Mouse (Mus musculus): Measurements from ENCODE around the gene Upf1. TPM values are rescaled to one million over a fixed set of nuclear protein-coding genes. Genes with fewer than 3 reads are reported as not detected.

The Upf1 gene
- polyA plus RNA-seq, 1 experiment from 2014 or later = 24.2 TPM

- Histone ChIP-seq H3K27ac (ENCODE audit: low read depth, low read length) (no peak overlapping the region), H3K4me3 (ENCODE audit: low read length) (no peak overlapping the region), H3K4me2 (replicated peaks; ENCODE audit: low read depth, low read length) (no peak overlapping the region), H3K27me3 (ENCODE audit: control insufficient read depth, insufficient read depth, low read length) (no peaks in the 10 kb centered on the region), H3K36me3 (ENCODE audit: control insufficient read depth, insufficient read depth, low read length) (peaks cover 6% of the 10 kb centered on the region), H3K9ac (ENCODE audit: low read depth, low read length) (no peak overlapping the region), H3K9me3 (ENCODE audit: control insufficient read depth, low read length) (no peaks in the 10 kb centered on the region), H3K4me1 (ENCODE audit: control insufficient read depth, insufficient read depth, low read length) (peaks cover 15% of the 10 kb centered on the region; the same call in 1 of the 2 replicates)
- 88% methylated on average over 5 of the region's 5 CpGs for WGBS
- no peak for ATAC-seq (ENCODE audit: low FRiP score, low TSS enrichment)
Observed at GRCm38 (mm10) chr8:70317872-70318271, 35.2 kb downstream of the Upf1 start.

GRCm38 (mm10) chr8:70316511-70317504, 36.3 kb downstream of the Upf1 start:
- Histone ChIP-seq H3K4me3 (ENCODE audit: low read length) (peak overlapping the region; percentile 58; the same call in 1 of the 2 replicates), H3K27ac (ENCODE audit: low read depth, low read length) (no peak overlapping the region), H3K27me3 (ENCODE audit: control insufficient read depth, insufficient read depth, low read length) (no peaks in the 10 kb centered on the region), H3K9me3 (ENCODE audit: control insufficient read depth, low read length) (no peaks in the 10 kb centered on the region), H3K4me2 (replicated peaks; ENCODE audit: low read depth, low read length) (peak overlapping the region; percentile 93), H3K4me1 (ENCODE audit: control insufficient read depth, insufficient read depth, low read length) (peaks cover 15% of the 10 kb centered on the region; the same call in 1 of the 2 replicates), H3K9ac (ENCODE audit: low read depth, low read length) (peak overlapping the region; percentile 58), H3K36me3 (ENCODE audit: control insufficient read depth, insufficient read depth, low read length) (peaks cover 15% of the 10 kb centered on the region)
- 15% methylated on average over 15 of the region's 15 CpGs for WGBS
- ATAC-seq (ENCODE audit: low FRiP score, low TSS enrichment) = peak; percentile 71

GRCm38 (mm10) chr8:70315624-70316510, 37.2 kb downstream of the Upf1 start, which contains the start of gene Cers1:
Cers1 (plus strand) TSS chr8:70315775.
- Histone ChIP-seq H3K36me3 (ENCODE audit: control insufficient read depth, insufficient read depth, low read length) (peaks cover 25% of the 10 kb centered on the region), H3K27ac (ENCODE audit: low read depth, low read length) (no peak within 1 kb of the TSS), H3K9ac (ENCODE audit: low read depth, low read length) (peak within 1 kb of the TSS; percentile 58), H3K4me1 (ENCODE audit: control insufficient read depth, insufficient read depth, low read length) (peaks cover 15% of the 10 kb centered on the region; the same call in 1 of the 2 replicates), H3K4me3 (ENCODE audit: low read length) (peak within 1 kb of the TSS; percentile 58), H3K9me3 (ENCODE audit: control insufficient read depth, low read length) (no peaks in the 10 kb centered on the region), H3K4me2 (replicated peaks; ENCODE audit: low read depth, low read length) (peak within 1 kb of the TSS; percentile 93), H3K27me3 (ENCODE audit: control insufficient read depth, insufficient read depth, low read length) (no peaks in the 10 kb centered on the region)
- 2% methylated on average over 63 of the region's 66 CpGs for WGBS
- peak; percentile 69 for ATAC-seq (ENCODE audit: low FRiP score, low TSS enrichment)

- Histone ChIP-seq H3K4me3 (ENCODE audit: low read length) (no peak overlapping the region), H3K36me3 (ENCODE audit: control insufficient read depth, insufficient read depth, low read length) (peaks cover 45% of the 10 kb centered on the region), H3K27me3 (ENCODE audit: control insufficient read depth, insufficient read depth, low read length) (no peaks in the 10 kb centered on the region), H3K4me2 (replicated peaks; ENCODE audit: low read depth, low read length) (no peak overlapping the region), H3K9me3 (ENCODE audit: control insufficient read depth, low read length) (no peaks in the 10 kb centered on the region), H3K9ac (ENCODE audit: low read depth, low read length) (no peak overlapping the region), H3K4me1 (ENCODE audit: control insufficient read depth, insufficient read depth, low read length) (peaks cover 15% of the 10 kb centered on the region; the same call in 1 of the 2 replicates), H3K27ac (ENCODE audit: low read depth, low read length) (no peak overlapping the region)
- no peak for ATAC-seq (ENCODE audit: low FRiP score, low TSS enrichment)
- 88% methylated on average over 2 of the region's 2 CpGs for WGBS
Observed at GRCm38 (mm10) chr8:70313399-70313798, 39.7 kb downstream of the Upf1 start.

GRCm38 (mm10) chr8:70309311-70309710, 43.8 kb downstream of the Upf1 start:
- WGBS = 41% methylated on average over 2 of the region's 2 CpGs
- Histone ChIP-seq H3K27ac (ENCODE audit: low read depth, low read length) (no peak overlapping the region), H3K4me2 (replicated peaks; ENCODE audit: low read depth, low read length) (no peak overlapping the region), H3K4me1 (ENCODE audit: control insufficient read depth, insufficient read depth, low read length) (no peaks in the 10 kb centered on the region), H3K9me3 (ENCODE audit: control insufficient read depth, low read length) (no peaks in the 10 kb centered on the region), H3K4me3 (ENCODE audit: low read length) (no peak overlapping the region), H3K9ac (ENCODE audit: low read depth, low read length) (no peak overlapping the region), H3K36me3 (ENCODE audit: control insufficient read depth, insufficient read depth, low read length) (peaks cover 84% of the 10 kb centered on the region), H3K27me3 (ENCODE audit: control insufficient read depth, insufficient read depth, low read length) (no peaks in the 10 kb centered on the region)
- no peak for ATAC-seq (ENCODE audit: low FRiP score, low TSS enrichment)

GRCm38 (mm10) chr8:70302901-70303300, 50.2 kb downstream of the Upf1 start:
- WGBS = 4% methylated on average over 16 of the region's 16 CpGs
- Histone ChIP-seq H3K4me1 (ENCODE audit: control insufficient read depth, insufficient read depth, low read length) (peaks cover 10% of the 10 kb centered on the region), H3K9ac (ENCODE audit: low read depth, low read length) (peak overlapping the region; percentile 70), H3K27me3 (ENCODE audit: control insufficient read depth, insufficient read depth, low read length) (no peaks in the 10 kb centered on the region), H3K4me2 (replicated peaks; ENCODE audit: low read depth, low read length) (peak overlapping the region; percentile 87), H3K27ac (ENCODE audit: low read depth, low read length) (peak overlapping the region; percentile 13), H3K36me3 (ENCODE audit: control insufficient read depth, insufficient read depth, low read length) (peaks cover 52% of the 10 kb centered on the region), H3K4me3 (ENCODE audit: low read length) (peak overlapping the region; percentile 73), H3K9me3 (ENCODE audit: control insufficient read depth, low read length) (no peaks in the 10 kb centered on the region)
- ATAC-seq (ENCODE audit: low FRiP score, low TSS enrichment) = peak; percentile 58; the same call in 1 of the 2 replicates

GRCm38 (mm10) chr8:70302358-70302890, 50.7 kb downstream of the Upf1 start, which contains the start of the genes Ddx49 and Cope:
Ddx49 (minus strand) TSS chr8:70302489.
Cope (plus strand) TSS chr8:70302518.
- Histone ChIP-seq H3K9ac (ENCODE audit: low read depth, low read length) (peak within 1 kb of the TSS; percentile 70), H3K36me3 (ENCODE audit: control insufficient read depth, insufficient read depth, low read length) (peaks cover 52% of the 10 kb centered on the region), H3K27me3 (ENCODE audit: control insufficient read depth, insufficient read depth, low read length) (no peaks in the 10 kb centered on the region), H3K4me2 (replicated peaks; ENCODE audit: low read depth, low read length) (peak within 1 kb of the TSS; percentile 87), H3K9me3 (ENCODE audit: control insufficient read depth, low read length) (no peaks in the 10 kb centered on the region), H3K4me1 (ENCODE audit: control insufficient read depth, insufficient read depth, low read length) (peaks cover 10% of the 10 kb centered on the region), H3K27ac (ENCODE audit: low read depth, low read length) (peak within 1 kb of the TSS; percentile 13), H3K4me3 (ENCODE audit: low read length) (peak within 1 kb of the TSS; percentile 73)
- WGBS = under 1% methylated on average over 40 of the region's 40 CpGs
- peak; percentile 93 for ATAC-seq (ENCODE audit: low FRiP score, low TSS enrichment)

GRCm38 (mm10) chr8:70300881-70301280, 52.2 kb downstream of the Upf1 start:
- no peak for ATAC-seq (ENCODE audit: low FRiP score, low TSS enrichment)
- 87% methylated on average over 3 of the region's 3 CpGs for WGBS
- no peak overlapping the region for H3K9ac ChIP-seq (ENCODE audit: low read depth, low read length)
- H3K4me3 ChIP-seq (ENCODE audit: low read length) = no peak overlapping the region
- H3K4me2 ChIP-seq (replicated peaks; ENCODE audit: low read depth, low read length) = no peak overlapping the region
- peaks cover 54% of the 10 kb centered on the region for H3K36me3 ChIP-seq (ENCODE audit: control insufficient read depth, insufficient read depth, low read length)
- no peak overlapping the region for H3K27ac ChIP-seq (ENCODE audit: low read depth, low read length)
- H3K4me1 ChIP-seq (ENCODE audit: control insufficient read depth, insufficient read depth, low read length) = peaks cover 10% of the 10 kb centered on the region
- no peaks in the 10 kb centered on the region for H3K9me3 ChIP-seq (ENCODE audit: control insufficient read depth, low read length)
- H3K27me3 ChIP-seq (ENCODE audit: control insufficient read depth, insufficient read depth, low read length) = no peaks in the 10 kb centered on the region

Measured in kidney, embryonic 14.5 days (tissue).